Mouse (Mus musculus) c-Kit-positive CD71-positive TER-119-positive erythroid progenitor cells, embryonic 14.5 days (primary cell): ENCODE results near the gene Zc3h15.
"Not testable (repeated sequence)": the region's sequence is repeated elsewhere in the genome, so short reads cannot be mapped to it uniquely, and the experiment has no call there.

Source experiments
- DNase-seq: peaks from one replicate; pipeline ENCODE4 v3.0.0-alpha.2; 2013; ENCODE audit warnings: low spot score

The Zc3h15 gene

DNA sequence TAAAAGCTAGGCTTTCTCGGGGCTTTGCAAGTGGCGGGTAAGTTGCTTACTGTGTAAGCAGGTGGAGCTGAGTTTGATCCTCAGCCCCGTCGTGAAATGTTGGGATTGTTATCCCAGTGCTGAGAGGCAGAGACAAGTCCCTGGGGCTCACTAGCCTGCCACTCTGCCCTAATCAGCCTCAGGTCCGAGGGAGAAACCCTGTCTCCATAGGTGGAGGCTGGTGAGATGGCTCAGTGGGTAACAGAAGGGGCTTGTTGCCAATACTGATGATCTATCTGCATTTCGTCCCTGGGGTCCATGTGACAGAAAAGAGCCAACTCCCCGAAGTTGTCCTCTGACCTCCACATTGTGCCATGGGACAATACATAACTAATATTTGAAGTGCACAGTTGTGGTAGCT is 30.2 kb downstream of the Zc3h15 start:
- DNase-seq: no peak

DNA sequence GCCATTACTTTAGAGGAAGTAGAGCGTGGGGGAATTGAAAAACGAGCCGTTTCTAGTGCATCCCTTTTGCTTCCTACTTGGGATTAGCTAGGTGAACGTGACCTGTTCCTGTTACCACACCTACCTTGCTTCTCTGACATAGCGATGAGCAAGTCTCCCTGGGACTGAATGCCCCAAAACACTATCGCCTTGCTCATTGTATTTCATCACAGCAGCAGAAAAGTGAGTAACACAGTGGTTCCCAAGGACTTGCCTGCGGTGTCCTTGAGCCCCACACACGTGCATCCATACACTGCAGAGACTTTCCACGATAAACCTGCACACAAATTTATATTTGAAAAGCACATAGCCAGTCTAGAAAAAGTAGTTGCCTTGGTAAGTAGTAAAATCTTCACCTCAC is 30.7 kb downstream of the Zc3h15 start:
- DNase-seq: no peak

- DNase-seq: no peak
These were observed 31.4 kb downstream of the Zc3h15 start for GRCm38 (mm10) chr2:83675681-83676080.

GRCm38 (mm10) chr2:83676226-83676870 is 32.1 kb downstream of the Zc3h15 start:
- no peak for DNase-seq

GRCm38 (mm10) chr2:83681332-83681731 is 37.1 kb downstream of the Zc3h15 start:
- no peak for DNase-seq

GRCm38 (mm10) chr2:83681785-83682184 is 37.5 kb downstream of the Zc3h15 start:
- no peak for DNase-seq

- no peak for DNase-seq
These were observed 38.0 kb downstream of the Zc3h15 start for GRCm38 (mm10) chr2:83682282-83682681.

DNA sequence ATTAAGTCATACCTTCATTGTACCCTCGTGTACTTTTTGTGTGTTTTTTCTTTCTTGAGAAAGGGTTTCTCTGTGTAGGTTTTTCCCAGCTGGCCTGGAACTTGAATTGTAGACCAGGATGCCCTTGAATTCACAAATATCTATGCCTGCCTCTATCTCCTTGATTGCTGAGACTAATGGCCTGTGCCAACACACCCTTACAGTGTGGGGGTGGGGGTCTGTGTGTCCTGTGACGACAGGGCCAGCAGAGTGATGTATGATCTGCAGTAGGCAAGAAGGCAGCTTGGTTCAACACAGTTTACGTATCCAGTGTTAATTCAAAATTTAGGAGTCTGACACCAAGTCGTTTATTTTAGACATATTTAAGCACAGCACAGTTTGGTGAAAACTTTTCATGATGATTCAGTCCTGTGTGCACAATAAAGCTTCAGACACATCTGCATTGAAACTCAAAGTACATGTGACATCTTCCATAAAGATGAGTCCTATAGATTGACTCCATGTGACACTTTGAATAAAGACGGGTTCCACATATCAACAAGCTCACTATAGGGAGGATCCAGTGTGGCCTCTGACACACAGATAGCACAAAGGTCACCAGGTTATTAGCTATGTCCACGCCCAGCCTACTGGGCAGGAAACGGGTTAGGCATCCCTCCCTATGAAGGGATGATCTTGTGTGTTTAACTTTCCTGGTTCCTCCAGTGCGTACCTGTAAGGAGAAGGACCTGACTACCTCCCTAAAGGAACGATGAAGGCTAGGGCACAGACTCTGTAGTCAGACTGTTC is 39.7 kb downstream of the Zc3h15 start:
- no peak for DNase-seq

GRCm38 (mm10) chr2:83684691-83685090 is 40.5 kb downstream of the Zc3h15 start:
- DNase-seq: no peak

DNA sequence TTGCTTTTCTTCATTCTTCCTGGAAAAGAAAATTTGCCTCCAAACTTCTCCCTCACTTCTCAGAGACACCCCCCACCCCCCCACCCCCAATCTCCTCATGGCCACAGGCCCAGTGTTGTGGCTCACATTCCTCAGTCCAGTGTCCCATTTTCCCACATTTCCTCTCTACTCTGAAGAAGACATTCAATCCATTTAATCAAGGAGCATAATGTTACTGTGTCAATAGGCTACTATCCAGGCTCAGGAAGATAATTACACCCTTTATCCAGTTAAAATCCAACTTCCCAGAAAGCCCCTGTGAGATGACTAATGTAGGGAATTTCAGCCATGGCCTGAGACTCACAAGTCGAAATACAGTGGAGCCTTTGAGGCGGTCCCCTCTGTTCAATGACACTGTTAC is 46.1 kb downstream of the Zc3h15 start:
- no peak for DNase-seq

GRCm38 (mm10) chr2:83692651-83693545 is 48.7 kb downstream of the Zc3h15 start:
- no peak for DNase-seq

DNA sequence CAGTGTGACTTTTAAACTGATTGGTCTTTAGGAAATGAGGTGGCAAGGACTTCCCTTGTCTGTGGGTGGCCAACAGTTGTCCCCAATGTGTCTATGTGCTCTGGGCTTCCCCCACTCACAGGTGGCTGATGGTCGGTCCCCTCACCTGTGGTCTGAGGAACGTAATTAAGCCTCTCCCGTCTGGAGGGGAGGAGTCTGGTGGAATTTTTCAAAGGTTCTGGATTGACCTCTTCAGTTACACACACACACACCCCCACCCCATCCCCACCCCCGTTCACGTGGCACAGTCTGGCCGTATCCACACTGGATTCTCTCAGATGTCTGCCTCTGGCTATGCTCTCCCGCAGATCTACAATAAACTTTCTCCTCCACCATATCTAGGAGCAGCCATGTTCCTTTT is 49.8 kb downstream of the Zc3h15 start:
- no peak for DNase-seq

DNA sequence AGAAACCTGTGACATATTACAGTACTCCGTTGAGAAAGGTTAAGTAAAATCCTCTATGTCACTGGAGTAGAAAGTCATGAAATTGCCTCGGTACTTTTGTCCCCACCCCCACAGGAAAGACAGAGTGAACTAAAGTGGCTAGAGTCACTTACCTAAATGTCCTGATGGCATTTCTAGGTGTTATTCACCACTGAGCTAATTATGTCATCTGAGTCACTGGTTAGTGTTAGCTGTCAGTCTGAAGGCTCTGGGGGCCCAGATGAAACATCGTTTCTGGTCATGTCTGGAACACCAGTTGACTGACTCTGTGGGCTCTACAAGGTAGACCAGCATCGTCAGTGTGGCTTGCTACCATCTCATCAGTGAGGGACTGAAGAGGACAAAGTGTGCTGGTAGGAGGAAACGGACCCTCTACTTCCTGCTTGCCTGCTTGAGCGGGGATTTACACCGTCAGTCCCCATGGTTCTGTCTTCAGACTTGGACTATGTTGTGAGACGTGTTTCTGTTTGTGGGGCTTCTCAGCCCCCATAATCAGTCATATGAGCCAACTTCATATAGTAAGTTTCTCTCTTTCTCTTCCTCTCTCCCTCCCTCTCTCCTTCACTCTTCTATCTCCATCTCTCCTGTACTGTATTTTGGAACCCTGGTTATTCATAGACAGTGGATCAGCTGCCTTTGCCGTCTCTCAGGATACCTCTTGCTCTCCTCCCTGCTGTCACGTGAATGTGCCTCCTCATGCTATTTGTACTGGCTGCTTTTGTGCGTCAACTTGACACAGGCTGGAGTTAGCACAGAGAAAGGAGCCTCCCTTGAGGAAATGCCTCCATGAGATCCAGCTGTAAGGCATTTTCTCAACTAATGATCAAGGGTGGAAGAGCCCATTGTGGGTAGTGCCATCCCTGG is 51.4 kb downstream of the Zc3h15 start:
- no peak for DNase-seq

DNA sequence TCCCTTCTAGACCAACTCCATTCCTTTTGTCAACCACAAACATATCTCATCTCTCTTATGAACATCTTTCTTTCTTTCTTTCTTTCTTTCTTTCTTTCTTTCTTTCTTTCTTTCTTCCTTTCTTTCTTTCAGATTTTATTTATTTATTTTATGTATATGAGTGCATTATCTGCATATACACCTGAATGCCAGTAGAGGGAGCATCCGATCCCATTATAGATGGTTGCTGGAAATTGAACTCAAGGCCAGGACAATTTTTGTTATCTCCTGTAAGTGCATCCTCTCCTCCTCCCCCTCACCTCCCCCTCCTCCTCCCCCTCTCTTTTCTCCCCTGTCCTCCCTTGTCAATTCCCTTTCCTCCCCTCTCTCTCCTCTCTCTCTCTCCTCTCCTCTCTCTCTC is 54.2 kb downstream of the Zc3h15 start:
- DNase-seq: no peak

GRCm38 (mm10) chr2:83699324-83699723 is 55.1 kb downstream of the Zc3h15 start:
- DNase-seq: no peak

DNA sequence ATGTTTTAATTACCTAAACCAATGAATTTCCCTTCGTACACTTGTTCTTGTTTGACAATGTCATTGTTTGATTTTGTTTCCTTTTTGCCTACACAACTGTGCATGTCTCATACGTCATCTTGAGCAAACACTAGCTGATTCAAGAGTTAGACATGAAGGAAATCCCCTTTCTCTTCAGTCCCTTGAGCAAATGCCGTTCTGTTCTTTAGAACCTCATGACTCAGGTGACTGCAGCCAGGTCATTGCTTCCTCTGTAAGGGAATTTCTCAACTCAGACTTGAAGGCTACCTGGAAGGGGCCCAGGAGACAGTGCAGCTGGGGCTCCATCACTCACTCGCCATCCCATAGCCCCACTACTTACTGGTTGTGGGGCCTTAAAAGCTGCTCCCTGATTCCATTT is 56.4 kb downstream of the Zc3h15 start:
- no peak for DNase-seq

GRCm38 (mm10) chr2:83702411-83702810 is 58.2 kb downstream of the Zc3h15 start:
- no peak for DNase-seq

- DNase-seq: no peak
These were observed 61.4 kb downstream of the Zc3h15 start for GRCm38 (mm10) chr2:83705580-83706158.

GRCm38 (mm10) chr2:83709896-83710524 is 65.8 kb downstream of the Zc3h15 start:
- DNase-seq: no peak

GRCm38 (mm10) chr2:83713281-83713680 is 69.0 kb downstream of the Zc3h15 start:
- DNase-seq: not testable (repeated sequence)

GRCm38 (mm10) chr2:83713946-83714345 is 69.7 kb downstream of the Zc3h15 start:
- no peak for DNase-seq
